In the genomic region with DNA sequence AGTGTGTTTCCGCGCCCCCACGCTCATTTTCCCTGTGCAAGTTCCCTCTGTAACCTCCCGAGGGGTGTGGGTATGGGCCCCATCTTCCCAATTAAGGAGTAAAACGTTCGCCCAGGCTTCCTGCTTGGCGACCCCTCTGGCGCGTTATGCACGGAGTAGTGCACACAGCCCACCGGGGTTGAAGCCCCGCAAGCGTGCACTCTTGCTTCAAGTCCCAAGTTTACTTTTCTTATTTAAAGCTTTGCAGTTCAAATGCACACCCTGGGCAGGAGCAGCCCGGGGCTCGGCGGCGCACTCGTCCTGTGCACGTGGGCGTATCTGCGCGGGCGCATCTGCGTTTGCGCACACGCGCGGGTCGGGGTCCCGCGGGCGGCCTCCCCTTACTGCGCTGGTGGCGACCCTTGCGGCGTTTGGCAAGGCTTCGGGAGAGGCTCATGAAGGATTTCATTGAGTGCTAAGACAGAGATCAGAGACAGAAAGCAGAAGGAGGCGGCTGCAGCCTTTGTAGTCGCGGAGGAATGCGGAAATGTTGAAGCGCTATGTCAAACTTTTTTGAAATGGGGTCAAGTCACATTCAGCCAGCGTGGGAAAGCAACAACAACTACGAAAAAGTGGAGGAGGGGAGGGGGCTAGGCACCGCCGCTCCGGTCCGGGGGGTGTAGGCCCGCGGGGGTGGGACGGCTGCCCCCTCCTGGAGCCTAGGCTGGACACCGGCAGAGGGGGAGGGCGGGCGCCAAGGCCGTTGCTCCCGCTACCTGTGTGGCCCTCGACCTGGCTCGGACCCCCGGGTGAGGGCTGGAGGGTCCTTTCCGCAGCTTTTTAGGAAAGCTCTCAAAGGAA, we compare ENCODE assay signal across 8 mouse cellular contexts. TPM values are rescaled to one million over a fixed set of nuclear protein-coding genes. Genes with fewer than 3 reads are reported as not detected.
DNase-seq lines count a peak whose midpoint lies in the region; ATAC-seq lines count a peak whose summit lies in the region.

No protein-coding gene starts in this region.

- no peaks in the 10 kb centered on the region for H3K9me3 ChIP-seq in forebrain, embryonic 14.5 days (replicated peaks; ENCODE audit: control insufficient read depth, low read length)
- H3K9me3 ChIP-seq in hindbrain, embryonic 10.5 days: no peaks in the 10 kb centered on the region

- H3K9ac ChIP-seq in forebrain, embryonic 14.5 days (ENCODE audit: low read length): peak overlapping the region; percentile 69

- peak overlapping the region; percentile 96 for H3K4me2 ChIP-seq in forebrain, embryonic 14.5 days (ENCODE audit: low read length)

- peaks cover 5% of the 10 kb centered on the region; the same call in 1 of the 2 replicates for H3K4me1 ChIP-seq in forebrain, embryonic 14.5 days (ENCODE audit: control insufficient read depth, insufficient read depth, low read length)
- peaks cover 34% of the 10 kb centered on the region for H3K4me1 ChIP-seq in hindbrain, embryonic 10.5 days (replicated peaks)

- H3K36me3 ChIP-seq in forebrain, embryonic 14.5 days (ENCODE audit: control insufficient read depth, insufficient read depth, low read length): no peaks in the 10 kb centered on the region
- no peaks in the 10 kb centered on the region for H3K36me3 ChIP-seq in hindbrain, embryonic 10.5 days

- H3K27ac ChIP-seq in forebrain, embryonic 14.5 days (ENCODE audit: low read depth, low read length): peak overlapping the region; percentile 48; the same call in 1 of the 2 replicates
- H3K27ac ChIP-seq in hindbrain, embryonic 10.5 days: peak overlapping the region; percentile 91

- H3K4me3 ChIP-seq in forebrain, embryonic 14.5 days (ENCODE audit: low read depth, low read length): peak overlapping the region; percentile 56
- peak overlapping the region; percentile 74 for H3K4me3 ChIP-seq in hindbrain, embryonic 10.5 days

- ATAC-seq in CD4-positive, CD25-positive, alpha-beta regulatory T cell, adult 4 months: peak; percentile 33
- ATAC-seq in forebrain, embryonic 14.5 days: peak; percentile 38
- peak; percentile 28; the same call in 1 of the 2 replicates for ATAC-seq in megakaryocyte, adult 5-6 weeks (ENCODE audit: poor library complexity, severe bottlenecking)

- peak; percentile 63 for DNase-seq in adrenal gland, postnatal 14 days
- DNase-seq in forebrain, embryonic 14.5 days (ENCODE audit: low spot score): peak; percentile 59
- DNase-seq in hindbrain, embryonic 10.5 days (ENCODE audit: low spot score): peak; percentile 77
- peak; percentile 25 to 34 for DNase-seq in layer of hippocampus, postnatal 25 days (ENCODE audit: extremely low spot score in 1 of 2, low spot score in 1 of 2)
- peak; percentile 30 for DNase-seq in right cerebral cortex, postnatal 14 days
- DNase-seq in urinary bladder, postnatal 25 days (ENCODE audit: low spot score): peak; percentile 54

- H3K27me3 ChIP-seq in forebrain, embryonic 14.5 days (replicated peaks; ENCODE audit: control insufficient read depth, insufficient read depth, low read length): no peaks in the 10 kb centered on the region
- peaks cover 30% of the 10 kb centered on the region for H3K27me3 ChIP-seq in hindbrain, embryonic 10.5 days (ENCODE audit: insufficient read depth, poor library complexity, severe bottlenecking)

- under 1% methylated on average over 59 of the region's 60 CpGs for WGBS in forebrain, embryonic 14.5 days
- WGBS in hindbrain, embryonic 10.5 days: under 1% methylated on average over 60 of the region's 60 CpGs

RNA-seq across cellular contexts. Expression of a gene that starts 0.9 kb away (rescaled TPM):
- polyA plus RNA-seq in CD4-positive, CD25-positive, alpha-beta regulatory T cell, adult 4 months (2017; shearing (Covaris generic)): 10 to 100 TPM; 20.8 to 22.3 TPM
- 23.4 and 28.0 TPM in 2 replicates for total RNA-seq in adrenal gland, postnatal 14 days (2021)
- 17.2 and 23.5 TPM in 2 replicates for polyA plus RNA-seq in forebrain, embryonic 14.5 days (2014; fragmentation: Nextera tagmentation; extraction: Ambion mirVana)
- 18.3 and 20.0 TPM in 2 replicates for polyA plus RNA-seq in hindbrain, embryonic 10.5 days (2016; fragmentation: Nextera tagmentation; extraction: Ambion mirVana)
- total RNA-seq in layer of hippocampus, postnatal 25 days (2021): 1 to 10 TPM; 2.8 to 5.1 TPM
- total RNA-seq in megakaryocyte, adult 5-6 weeks (2015): 17.9 TPM in 2 replicates
- total RNA-seq in megakaryocyte, adult 5-6 weeks (2017): 9.7 and 18.8 TPM in 2 replicates

Comparison
In these comparisons a context has a peak if more than half of its experiments do, and no peak if none do; other contexts are left out.
1. Peak in every context shown above with its lines: DNase-seq, ATAC-seq, H3K4me3 ChIP-seq and H3K27ac ChIP-seq.